In the genomic region with DNA sequence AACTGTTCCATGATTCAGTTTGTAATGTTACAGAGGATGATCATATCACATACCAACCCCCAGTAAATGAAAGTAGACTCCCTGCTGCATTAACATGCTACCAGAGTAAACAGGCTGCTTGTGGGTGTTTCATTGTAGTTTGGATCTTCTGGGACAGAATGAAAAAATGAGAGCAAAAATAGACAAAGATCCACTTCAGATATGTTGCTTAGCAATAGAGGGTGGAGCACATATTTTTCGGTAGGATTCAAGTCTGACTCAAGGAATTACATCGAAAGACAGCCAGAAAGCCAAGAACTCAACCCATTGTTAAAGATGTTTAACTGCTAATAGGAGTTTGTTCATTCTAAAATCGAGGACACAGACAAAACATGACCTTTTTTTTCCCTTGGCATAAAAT, we compare ENCODE assay signal across 14 mouse cellular contexts.
"Had no signal": no experiment of that assay in that cellular context is flagged by ENCODE, and none has a peak within 500 bp of the region (broad histone marks: within the 10 kb centered on the region; RNA-seq: fewer than 3 reads in every experiment).

No protein-coding gene starts in this region.

- H3K27me3 ChIP-seq: lung, embryonic 15.5 days; megakaryocyte, embryonic 14.5 days; midbrain, embryonic 13.5 days; midbrain, embryonic 15.5 days; neural tube, embryonic 12.5 days had no signal

- H3K27ac ChIP-seq: lung, embryonic 15.5 days; macrophage; midbrain, embryonic 13.5 days; midbrain, embryonic 15.5 days; neural tube, embryonic 12.5 days had no signal

- DNase-seq: liver, postnatal 0 days; lung, adult 2 months; lung, postnatal 14 days; lung, postnatal 36 days; right cerebral cortex, postnatal 14 days; thymus, adult 18-20 months; thymus, postnatal 25 days; thymus, postnatal 4 days had no signal

- H3K4me3 ChIP-seq: lung, embryonic 15.5 days; megakaryocyte, embryonic 14.5 days; midbrain, embryonic 13.5 days; midbrain, embryonic 15.5 days; neural tube, embryonic 12.5 days had no signal

- H3K4me1 ChIP-seq: lung, embryonic 15.5 days; megakaryocyte, embryonic 14.5 days; midbrain, embryonic 13.5 days; midbrain, embryonic 15.5 days; neural tube, embryonic 12.5 days had no signal

- H3K36me3 ChIP-seq: lung, embryonic 15.5 days; midbrain, embryonic 13.5 days; midbrain, embryonic 15.5 days; neural tube, embryonic 12.5 days had no signal
